Mouse (Mus musculus): Measurements from ENCODE around the gene Gpr63.
"Not testable (repeated sequence)": the region's sequence is repeated elsewhere in the genome, so short reads cannot be mapped to it uniquely, and the experiment has no call there.

The Gpr63 gene

DNA sequence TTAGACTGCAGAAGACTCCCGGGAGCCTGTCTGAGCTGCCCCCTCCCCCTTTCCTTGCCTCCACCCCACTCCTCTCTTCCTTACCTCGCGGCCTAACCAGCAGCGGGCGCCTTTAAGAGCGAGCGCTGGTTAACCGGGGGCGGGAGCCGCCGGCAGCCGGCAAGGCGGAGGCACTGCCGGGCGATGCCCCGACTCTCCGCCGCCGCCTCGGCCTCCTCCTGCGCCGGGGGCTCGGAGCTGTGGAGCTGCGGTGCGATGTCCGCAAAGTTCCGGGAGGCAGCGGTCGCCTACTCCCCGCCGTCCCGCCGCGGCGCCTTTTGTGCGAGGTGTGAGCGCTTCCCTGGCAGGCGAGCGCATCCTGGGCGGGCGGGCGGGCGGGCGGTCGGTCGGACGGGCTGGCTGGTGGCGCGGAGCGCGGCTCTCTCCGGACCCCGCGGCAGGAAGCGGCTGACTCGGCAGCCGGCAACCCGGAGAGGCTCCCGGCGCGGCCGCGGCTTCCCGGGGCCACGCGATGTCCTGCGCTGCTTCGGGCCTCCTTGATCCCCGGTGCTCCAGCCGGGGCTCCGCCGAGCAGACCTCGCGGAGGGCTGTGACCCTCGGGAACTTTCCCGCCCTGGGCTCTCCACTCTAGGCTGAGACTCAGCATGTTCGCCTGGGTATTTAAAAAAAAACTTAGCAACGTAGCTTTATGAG lies at the start of gene Gpr63:
Gene Gpr63 (plus strand): TSS at position 109 of the 693 bp plus-strand sequence.
- peak; percentile 5 to 6 for DNase-seq

GRCm38 (mm10) chr4:24920006-24920577 lies 46.1 kb upstream of the Gpr63 start:
- no peak for DNase-seq

DNA sequence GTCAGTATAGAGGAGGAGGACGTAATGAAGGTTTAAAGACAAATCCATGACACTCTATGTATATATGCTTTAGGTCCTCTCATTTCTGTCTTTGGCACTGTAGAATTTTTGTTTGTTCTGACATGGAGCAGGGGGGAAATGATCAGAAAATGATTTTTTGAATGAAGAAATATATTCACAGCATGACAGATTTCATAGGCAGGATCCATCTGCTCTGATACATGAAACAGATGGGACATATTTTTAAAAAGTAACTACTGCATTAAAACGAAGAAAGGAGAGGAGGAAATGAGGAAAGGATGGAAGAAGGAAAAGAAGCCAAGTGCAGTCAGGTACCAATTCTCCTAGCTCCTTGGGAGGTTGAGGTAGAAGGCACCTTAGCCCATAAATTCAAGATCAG lies 41.5 kb upstream of the Gpr63 start:
- DNase-seq, result no peak

DNA sequence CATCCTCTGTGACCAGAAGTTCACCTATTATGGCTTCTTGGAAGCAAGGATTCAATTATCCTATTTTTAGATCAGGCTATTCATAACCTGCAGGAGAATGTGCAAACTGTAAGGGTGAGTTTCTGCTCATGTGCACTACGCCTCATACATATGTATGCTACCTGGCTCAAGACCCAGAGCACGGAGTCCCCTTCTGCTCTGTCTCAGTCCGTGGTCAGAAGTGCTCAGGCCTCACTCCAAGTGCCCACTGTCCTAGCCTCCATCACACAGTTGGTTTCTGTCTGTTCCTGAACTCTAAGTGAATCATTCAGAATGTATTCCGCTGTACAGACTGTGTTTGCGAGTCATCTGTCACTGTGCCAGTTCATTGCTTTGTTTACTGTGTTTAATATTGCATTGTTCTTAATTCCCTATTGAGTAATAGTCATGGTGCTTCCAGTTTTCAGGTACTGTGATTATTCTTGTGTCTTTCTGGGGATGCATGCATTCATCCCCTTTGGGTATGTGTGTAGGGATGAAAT lies 37.9 kb upstream of the Gpr63 start:
- no peak for DNase-seq

GRCm38 (mm10) chr4:24928926-24929325 lies 37.3 kb upstream of the Gpr63 start:
- no peak for DNase-seq

DNA sequence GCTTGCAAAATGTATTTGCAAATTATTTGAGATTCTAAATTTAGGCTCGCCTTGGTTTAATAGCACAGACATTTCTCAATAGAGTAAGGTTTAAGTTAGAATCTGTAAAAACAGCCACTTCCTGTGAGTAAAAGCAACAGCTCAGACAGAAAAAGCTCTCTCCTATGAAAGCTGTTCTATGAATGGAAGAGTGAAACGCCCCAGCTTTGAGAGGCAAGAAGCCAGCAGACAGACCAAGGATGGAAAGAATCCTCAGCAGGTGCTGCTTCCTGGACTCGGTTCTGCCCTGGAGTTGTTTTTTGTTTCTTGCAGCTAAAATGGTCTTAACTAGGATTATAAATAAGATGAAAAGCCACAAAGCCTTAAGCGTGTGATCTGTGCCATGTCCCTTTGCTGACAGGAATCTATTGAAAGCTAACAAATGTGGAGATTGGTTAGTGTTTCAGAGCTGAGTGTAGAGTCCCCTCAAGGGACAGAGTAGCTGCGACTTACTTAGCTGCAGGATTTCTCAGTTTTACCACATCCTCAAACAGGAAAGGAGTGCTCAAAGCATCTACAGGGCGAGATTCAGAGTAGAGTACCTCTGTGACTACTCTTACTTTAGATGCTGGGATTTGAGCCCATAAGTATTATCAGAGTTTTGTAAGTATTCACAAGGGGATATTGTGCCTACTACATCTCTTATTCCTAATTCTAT lies 23.3 kb upstream of the Gpr63 start:
- no peak for DNase-seq

- DNase-seq, result no peak
These were observed 299 bp upstream of the Gpr63 start for GRCm38 (mm10) chr4:24965918-24966298.

- DNase-seq, result no peak
These were observed 1.0 kb downstream of the Gpr63 start for GRCm38 (mm10) chr4:24967251-24967650.

GRCm38 (mm10) chr4:24978589-24978988 lies 12.4 kb downstream of the Gpr63 start:
- DNase-seq, result no peak

DNA sequence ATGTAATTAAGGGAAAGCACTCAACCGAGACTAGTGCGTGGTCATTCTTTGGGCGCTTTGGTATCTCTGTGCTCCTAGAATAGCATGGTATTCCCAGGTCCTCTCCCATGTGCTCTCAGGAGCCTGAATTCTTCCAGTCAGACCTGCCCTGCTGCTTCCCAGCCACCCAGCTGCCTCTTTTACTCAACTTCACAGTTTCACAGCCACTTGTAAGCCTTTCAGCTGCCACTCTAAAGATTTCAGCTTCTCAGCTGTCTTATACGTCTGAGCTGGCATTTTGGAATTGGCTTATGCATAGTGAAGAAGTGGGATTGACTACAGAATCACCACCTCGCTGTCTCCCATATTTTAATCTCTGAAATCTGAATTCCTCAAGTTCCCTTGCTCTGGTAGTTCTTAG lies 19.4 kb downstream of the Gpr63 start:
- DNase-seq, result no peak

- DNase-seq, result no peak
These were observed 25.3 kb downstream of the Gpr63 start for GRCm38 (mm10) chr4:24991475-24991874.

- DNase-seq, result not testable (repeated sequence)
These were observed 43.1 kb downstream of the Gpr63 start for GRCm38 (mm10) chr4:25009328-25009727.

DNA sequence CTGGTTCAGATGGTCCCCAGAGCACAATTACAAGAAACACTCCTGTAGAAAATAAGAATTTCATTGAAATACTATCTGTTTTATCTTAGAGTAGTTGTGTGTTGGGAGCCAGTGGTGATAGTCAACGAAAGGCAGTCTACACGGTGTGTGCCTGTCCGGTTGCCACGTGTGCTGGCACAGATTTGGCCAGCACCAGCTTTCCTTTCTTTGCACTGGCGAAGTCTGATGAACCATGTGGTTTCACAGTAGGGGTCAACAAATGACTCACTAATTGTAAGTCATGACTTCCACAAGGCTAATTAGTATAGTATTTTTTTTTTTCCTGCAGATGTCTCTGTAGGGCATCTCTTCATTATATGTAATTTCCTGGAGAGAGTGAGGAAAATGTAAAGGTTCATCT lies 45.6 kb downstream of the Gpr63 start:
- no peak for DNase-seq

DNA sequence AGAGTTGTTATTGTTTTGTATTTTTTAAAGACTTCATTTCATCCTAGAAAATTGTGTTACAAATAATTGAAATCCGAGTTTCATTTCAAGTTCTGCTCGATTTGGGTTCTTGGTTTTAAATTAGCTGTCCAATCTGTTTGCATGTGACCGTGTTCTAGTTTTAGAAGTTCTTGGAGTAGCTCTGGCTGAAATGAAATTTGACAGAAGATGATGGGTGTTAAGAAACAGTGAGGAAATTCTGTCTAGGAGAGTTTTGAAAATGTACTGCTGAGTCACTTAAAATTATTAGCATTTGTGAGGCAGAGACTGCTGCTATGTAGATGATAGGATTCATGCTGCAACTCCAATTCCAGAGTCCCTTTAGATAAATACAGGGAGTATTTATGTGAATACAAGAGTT lies 46.5 kb downstream of the Gpr63 start:
- DNase-seq, result no peak

DNA sequence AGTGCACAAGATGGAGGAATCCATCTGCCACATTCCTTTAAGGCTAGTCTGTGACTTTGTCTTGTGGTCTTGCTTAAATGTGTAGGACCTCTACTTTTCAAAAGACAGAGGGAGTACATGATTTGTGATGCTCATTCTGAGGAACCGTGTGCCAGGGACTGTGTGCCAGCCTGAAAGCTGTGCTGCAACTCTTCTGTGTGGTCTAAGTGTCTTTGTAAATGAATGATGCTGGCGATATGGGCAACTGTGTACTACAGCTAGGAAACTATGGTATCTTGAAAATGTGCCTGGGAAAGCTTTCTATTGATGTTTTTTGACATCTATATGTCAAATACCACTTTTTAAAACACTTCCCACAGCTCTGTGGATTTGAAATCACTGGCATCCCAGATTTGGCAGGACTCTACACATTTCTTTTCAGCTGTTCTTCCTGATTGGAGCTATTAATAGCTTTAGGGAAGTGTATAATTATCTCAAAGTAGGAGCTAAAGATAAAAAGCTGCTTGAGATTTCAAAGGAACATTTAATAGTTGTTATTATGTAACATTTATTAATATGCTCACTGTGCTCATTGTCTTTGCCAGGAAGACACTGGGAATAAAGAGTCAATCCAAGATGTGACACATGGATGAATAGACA lies 48.9 kb downstream of the Gpr63 start:
- DNase-seq, result no peak

GRCm38 (mm10) chr4:25028252-25028651 lies 62.0 kb downstream of the Gpr63 start:
- no peak for DNase-seq

GRCm38 (mm10) chr4:25028752-25029151 lies 62.5 kb downstream of the Gpr63 start:
- no peak for DNase-seq

DNA sequence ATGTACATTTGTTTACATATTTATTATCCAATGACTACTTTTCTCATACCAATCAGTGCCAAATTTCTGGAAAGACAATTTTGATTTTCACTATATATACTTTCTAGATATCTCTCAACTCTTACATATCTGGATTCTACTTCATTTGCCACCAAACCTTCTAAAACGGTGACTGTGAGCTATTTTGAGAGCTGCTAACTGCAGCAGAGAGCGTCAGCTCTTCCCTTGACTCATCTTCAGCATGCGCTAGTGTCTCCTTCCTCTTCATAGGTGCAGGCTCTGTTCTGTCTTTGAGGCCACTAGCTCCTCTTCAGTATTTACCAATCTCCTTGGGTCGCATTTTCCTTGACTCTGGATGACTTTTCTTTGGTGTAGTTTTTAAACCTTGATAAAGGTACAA lies 63.7 kb downstream of the Gpr63 start:
- no peak for DNase-seq

DNA sequence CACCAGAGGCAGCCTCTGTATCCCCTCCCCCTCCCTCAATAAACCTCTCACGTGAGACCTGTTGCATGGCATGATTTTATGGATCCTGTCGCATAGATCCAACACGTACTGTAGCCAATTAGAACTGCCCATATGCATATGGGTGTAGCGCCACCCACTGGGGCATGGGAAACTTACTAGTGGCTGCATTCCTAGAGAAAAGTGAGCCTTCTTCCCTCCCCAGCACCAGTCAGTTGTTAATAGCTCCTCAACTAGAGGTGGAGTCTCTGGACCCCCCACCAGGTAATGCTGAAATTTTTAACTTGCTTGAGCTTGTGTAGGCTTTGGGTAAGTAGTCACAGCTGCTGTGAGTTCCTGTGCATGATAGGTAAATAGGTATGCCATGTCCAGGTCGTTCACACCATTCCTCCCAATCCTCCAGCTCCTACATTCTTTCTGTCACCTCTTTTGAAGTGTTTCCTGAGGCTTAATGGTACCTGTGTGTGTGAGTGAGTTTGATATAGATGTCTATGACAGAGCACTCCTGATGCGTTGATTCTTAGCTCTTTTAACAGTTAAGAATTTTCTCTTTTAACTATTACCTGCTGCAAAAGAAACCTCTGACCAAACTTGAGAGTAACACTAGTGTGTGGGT lies 69.1 kb downstream of the Gpr63 start:
- DNase-seq, result no peak

DNA sequence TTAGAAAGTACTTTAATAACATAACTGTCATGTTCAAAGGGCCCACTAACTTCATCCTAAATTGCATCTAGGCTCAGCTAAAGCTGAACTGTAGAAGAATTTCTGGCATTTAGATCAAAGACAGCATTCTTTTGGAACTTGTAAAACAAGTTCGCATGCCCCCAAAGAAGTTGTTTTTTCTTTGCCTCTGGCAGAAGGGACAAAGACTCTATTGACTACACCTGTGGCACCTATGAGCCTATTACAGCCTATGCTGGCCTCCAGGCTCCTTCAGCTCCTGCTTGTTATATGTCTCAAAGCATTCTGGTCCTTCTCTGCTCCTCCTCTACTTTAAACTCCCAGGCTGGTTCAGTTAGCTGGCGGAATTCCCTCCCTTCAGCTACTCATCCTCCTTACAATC lies 69.6 kb downstream of the Gpr63 start:
- DNase-seq, result no peak

GRCm38 (mm10) chr4:25037260-25037659 lies 71.1 kb downstream of the Gpr63 start:
- no peak for DNase-seq

DNA sequence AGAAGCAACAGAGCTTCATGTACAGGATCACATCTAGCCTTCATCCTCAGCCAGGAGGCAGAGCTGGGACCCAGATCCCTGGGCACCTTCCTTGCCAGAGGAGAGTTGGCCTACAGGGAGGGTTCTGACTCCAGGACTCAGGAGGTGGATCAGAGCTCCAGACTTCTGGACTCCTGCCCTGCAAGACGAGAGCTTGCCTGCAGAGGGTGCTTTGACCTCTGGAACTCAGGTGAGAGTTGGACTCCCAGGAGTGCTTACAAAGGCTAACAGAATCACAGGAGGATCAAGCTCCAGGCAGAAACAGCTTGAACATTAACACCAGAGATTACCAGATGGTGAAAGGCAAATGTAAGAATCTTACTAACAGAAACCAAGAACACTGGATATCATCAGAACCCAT lies 89.3 kb downstream of the Gpr63 start:
- DNase-seq, result not testable (repeated sequence)
